Mouse (Mus musculus) layer of hippocampus, postnatal 10 days (tissue): ENCODE data around the gene Nos3. TPM values are rescaled to one million over a fixed set of nuclear protein-coding genes. Genes with fewer than 3 reads are reported as not detected.

Experiments
- DNase-seq, 2 experiments: peaks; one replicate each; pipeline ENCODE4 v3.0.0; 2021; ENCODE audit warnings: low spot score in 2 of 2
- total RNA-seq, 2 experiments: library from RNA; stranded (reverse); gene quantifications; 2 replicates each; pipeline ENCODE4 v1.2.3; 2021

The Nos3 gene
- total RNA-seq, 2 experiments from 2014 or later = 10.1 to 11.8 TPM

- DNase-seq = no peak
These were observed 60.9 kb downstream of the Nos3 start for GRCm38 (mm10) chr5:24425421-24426036.

- no peak for DNase-seq
These were observed 61.4 kb downstream of the Nos3 start for GRCm38 (mm10) chr5:24426037-24426432.

- DNase-seq = no peak
These were observed 62.1 kb downstream of the Nos3 start for GRCm38 (mm10) chr5:24426556-24427284.

- DNase-seq = no peak
These were observed 62.6 kb downstream of the Nos3 start for GRCm38 (mm10) chr5:24427285-24427633.

- no peak for DNase-seq
These were observed 63.4 kb downstream of the Nos3 start for GRCm38 (mm10) chr5:24427981-24428402.

- DNase-seq = no peak
These were observed 64.0 kb downstream of the Nos3 start for GRCm38 (mm10) chr5:24428596-24428995.

GRCm38 (mm10) chr5:24433993-24434392 is 69.4 kb downstream of the Nos3 start:
- DNase-seq = no peak

Other genes with a start within 250 kb of the Nos3 start
- gene Nupl2, start 199.8 kb upstream of the Nos3 start, total RNA-seq = 10 to 100 TPM; 10.5 to 10.6 TPM
- 10 to 100 TPM; 15.0 to 18.6 TPM for gene Kcnh2, start 13.2 kb upstream of the Nos3 start, total RNA-seq
- 1 to 10 TPM; 5.0 to 5.2 TPM for gene Atg9b, start 27.3 kb downstream of the Nos3 start, total RNA-seq
- 10 to 100 TPM; 40.0 to 53.1 TPM for gene Abcb8, start 28.9 kb downstream of the Nos3 start, total RNA-seq
- not detected for gene Asic3, start 48.6 kb downstream of the Nos3 start, total RNA-seq
- gene Cdk5, start 58.7 kb downstream of the Nos3 start, total RNA-seq = 100 to 1,000 TPM; 127 to 133 TPM
- 10 to 100 TPM; 22.0 to 33.7 TPM for gene Slc4a2, start 59.0 kb downstream of the Nos3 start, total RNA-seq
- 100 to 1,000 TPM in 1 of 2 experiments, 10 to 100 TPM in 1; 87.4 to 111 TPM for gene Fastk, start 80.5 kb downstream of the Nos3 start, total RNA-seq
- 10 to 100 TPM; 24.1 to 26.4 TPM for gene Tmub1, start 83.0 kb downstream of the Nos3 start, total RNA-seq
- 100 to 1,000 TPM; 511 to 516 TPM for gene Agap3, start 87.4 kb downstream of the Nos3 start, total RNA-seq
- gene Gbx1, start 162.4 kb downstream of the Nos3 start, total RNA-seq = not detected
- gene Asb10, start 176.2 kb downstream of the Nos3 start, total RNA-seq = under 1 TPM; 0.38 to 0.41 TPM
- not detected for gene 4931409K22Rik, start 192.0 kb downstream of the Nos3 start, total RNA-seq
- 10 to 100 TPM; 53.2 to 57.3 TPM for gene Abcf2, start 212.7 kb downstream of the Nos3 start, total RNA-seq
- 10 to 100 TPM; 54.6 to 64.1 TPM for gene Chpf2, start 221.9 kb downstream of the Nos3 start, total RNA-seq